Mouse (Mus musculus) layer of hippocampus, adult 9-10 months (tissue): ENCODE data around the gene Gm21962.
"Not testable (repeated sequence)": the region's sequence is repeated elsewhere in the genome, so short reads cannot be mapped to it uniquely, and the experiment has no call there.

ENCODE experiments used
- DNase-seq: peaks from one replicate; pipeline ENCODE4 v3.0.0; 2022; ENCODE audit warnings: low spot score

Gene Gm21962

DNA sequence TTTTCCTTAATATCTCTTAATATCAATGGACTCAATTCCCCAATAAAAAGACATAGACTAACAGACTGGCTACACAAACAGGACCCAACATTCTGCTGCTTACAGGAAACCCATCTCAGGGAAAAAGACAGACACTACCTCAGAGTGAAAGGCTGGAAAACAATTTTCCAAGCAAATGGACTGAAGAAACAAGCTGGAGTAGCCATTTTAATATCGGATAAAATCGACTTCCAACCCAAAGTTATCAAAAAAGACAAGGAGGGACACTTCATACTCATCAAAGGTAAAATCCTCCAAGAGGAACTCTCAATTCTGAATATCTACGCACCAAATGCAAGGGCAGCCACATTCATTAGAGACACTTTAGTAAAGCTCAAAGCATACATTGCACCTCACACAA lies at the start of gene Gm21962:
Gene Gm21962, plus strand, starts transcription at position 301 of the 400 bp plus-strand sequence.
- not testable (repeated sequence) for DNase-seq

DNA sequence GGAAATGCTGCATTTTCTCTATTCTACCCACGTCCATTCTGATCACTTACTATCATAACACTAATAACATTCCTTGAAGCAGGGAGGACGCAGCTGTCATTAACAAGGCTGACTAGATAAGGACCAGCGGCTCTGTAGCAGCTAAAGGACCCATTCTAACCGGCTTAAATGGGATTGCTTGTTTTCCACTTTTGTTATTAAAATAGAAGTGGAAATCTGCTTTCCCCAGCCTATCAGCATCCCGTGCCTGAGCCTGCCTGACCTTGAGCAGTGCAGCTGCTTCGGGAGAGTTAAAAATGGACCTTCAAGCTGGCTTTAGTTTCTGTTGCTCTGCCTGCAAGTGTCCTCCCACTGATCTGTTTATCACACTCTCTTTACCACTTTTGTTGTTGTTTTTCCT lies 49.2 kb upstream of the Gm21962 start:
- no peak for DNase-seq

DNA sequence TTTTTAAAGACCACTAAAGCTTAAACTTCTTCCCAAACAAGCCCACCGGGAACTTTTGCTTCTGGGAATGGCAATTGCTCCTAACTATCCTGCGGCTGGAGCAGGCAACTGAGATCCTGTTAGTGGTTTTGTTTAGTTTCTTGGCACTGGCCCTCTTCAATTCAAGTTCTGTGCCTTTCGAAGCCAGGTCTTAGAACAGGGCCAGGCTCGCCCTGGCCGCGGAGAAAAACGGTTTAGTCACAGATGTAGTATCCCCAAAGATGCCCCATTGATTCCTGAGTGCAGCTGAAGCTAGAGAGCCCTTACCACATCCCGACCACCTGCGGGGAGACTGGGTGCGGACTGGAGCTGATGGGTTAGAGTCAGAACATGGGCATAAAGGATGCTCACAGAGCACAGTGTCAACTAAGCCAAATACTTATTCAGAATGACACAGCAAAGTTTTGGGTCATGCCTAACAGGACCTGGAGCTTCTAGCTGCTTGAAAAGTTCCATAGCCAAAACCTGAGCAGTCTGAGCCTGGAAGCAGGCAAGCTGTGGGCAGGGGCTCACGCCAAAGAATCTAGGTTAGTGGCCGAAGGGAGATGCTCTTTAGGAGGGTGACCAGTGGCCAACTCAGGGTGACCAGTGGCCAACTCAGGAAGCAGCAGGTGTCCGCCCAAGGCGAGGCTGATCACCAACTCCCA lies 48.3 kb upstream of the Gm21962 start:
- DNase-seq: no peak

DNA sequence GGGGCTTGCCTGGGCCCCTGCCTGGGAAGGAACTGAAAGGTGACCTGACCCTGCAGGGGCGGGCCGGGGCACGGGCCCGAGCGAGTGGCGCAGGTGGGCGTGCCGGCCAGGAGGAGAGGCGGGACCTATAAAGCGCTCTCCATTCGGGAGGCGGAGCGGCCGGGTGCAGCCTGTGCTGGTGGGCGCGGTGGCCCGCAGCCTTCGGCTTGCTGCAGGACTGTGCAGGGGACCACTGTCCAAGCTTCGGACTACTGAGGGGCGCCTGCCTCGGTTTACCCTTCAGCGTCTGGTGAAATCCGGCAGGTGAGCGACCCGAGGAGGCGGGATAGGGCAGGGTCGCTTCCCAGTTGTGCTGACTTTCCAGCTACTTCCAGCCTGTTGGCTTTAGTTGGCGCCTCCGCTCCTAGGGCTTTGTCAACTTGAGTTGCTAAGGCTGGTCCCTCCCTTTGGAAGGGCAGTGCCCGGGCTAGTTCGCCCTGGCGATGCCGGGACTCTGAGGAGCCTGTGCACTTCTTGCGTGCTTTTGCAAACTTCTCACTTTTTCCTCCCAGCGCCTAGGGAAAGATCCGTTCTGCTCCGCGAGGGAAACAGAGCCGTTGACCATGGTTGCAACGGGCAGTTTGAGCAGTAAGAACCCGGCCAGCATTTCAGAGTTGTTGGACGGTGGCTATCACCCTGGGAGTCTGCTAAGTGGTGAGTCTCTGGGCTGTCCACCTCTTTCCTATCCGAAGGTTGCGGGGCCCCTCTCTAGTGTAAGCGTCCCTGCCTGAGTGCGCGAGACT lies 47.6 kb upstream of the Gm21962 start:
- DNase-seq: no peak

DNA sequence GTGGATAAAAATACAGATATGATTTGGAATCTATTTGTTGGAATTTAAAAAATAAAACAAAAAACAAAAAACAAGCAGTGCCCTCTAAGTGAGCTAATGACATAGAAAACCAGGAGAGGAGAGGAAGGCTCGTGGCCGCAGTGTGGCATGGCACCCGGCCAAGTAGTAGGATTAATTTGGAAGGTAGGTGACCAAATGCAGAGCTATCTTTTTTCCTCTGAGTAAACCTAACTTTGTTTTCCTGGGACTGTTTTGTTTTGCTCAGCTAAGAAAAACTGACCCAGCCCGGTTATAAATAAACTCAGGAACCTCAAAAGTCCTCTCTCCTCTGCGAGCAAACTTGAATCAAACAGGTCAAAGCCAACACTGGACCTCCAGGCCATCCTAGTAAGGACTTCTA lies 46.3 kb upstream of the Gm21962 start:
- DNase-seq: no peak

DNA sequence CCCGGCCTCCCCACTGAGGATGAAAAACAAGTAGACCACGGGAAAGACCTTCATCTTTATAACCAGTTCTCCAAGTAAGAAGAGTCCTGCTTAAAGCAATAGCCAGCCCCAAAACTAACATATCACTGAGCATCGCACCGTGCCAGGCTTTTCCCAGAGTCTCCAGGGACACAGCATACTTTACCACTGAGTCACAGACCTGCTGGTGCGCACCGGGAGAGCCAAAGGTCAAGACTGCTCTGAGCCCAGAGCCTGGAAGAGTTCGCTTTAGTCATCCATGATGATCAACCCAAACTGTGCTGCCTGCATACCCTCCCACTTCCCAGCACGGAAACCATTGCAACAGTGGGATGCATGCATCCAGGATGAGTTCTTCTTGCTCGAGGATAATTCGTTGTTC lies 37.6 kb upstream of the Gm21962 start:
- DNase-seq: no peak

DNA sequence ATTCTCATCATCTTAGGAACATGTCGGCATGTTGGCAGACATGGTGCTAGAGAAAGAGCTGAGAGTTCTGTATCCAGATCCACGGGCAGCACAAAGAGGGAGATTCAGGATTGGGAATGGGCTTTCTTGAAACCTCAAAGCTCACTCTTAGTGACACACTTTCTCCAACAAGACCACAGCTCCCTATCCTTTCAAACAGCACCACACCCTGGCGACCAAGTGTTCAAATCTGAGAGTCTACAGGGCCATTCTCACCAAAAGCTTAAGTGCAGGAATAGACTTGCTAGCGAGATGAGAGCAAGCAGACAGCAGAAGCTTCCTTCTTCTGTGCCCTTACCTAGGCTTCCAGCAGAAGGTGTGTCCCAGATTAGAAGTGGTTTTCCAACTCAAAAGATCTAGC lies 34.8 kb upstream of the Gm21962 start:
- no peak for DNase-seq

DNA sequence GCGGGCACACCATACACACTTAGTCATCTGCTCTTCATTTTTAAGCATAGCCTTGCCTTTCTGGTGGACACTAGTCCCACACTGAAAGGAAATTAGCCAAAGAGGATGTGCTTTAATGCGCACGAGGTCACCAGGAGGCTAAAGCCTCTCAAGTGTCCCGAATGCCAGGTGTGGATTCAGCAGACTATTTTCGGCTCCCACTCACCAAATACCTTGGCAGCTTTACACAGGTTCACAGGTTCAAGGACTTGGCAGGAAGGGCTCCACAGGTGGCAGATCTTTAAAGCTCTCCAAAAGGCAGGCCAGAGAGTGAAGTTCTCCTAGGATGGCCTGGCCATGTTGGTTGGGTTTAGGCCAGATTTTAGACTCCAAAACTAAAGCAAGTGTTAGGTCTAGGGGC lies 30.1 kb upstream of the Gm21962 start:
- DNase-seq: no peak

DNA sequence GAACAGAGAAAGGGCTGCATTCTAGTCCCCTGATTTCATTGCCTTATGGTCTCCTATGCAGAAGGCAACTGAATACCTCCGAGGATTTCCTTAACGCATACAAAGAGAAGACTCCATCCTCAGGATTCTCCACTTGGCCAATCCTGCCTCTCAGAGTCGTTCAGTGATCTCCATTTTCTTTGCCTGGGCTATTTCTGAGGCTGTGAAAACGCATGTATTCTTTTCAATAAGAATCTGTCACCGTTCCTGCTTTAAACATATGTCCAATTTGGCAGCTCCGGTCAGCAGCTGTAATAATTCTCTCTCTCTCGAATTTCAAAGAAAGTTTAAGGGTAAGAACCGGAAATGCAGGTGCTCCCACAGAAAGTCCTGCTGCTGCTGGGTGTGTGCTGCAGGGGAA lies 29.2 kb upstream of the Gm21962 start:
- DNase-seq: no peak

DNA sequence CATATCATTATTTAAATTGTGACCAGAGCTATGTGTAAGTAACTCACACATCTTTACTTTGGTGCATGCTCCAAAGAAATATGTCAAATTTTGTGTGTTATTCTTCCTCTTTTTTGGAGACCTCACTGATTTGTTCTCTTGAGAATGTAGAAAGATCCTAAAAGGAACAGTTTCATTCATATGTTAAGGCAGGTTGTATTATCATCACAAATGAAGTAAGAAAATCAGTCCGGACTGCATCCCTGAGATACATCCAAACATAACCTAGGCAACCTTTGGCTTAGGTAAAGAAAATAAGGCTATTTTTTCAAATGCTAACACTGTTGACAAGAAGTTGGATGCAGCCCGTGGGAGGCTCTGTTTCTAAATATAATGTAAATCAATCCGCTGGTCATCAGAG lies 28.8 kb upstream of the Gm21962 start:
- DNase-seq: no peak

DNA sequence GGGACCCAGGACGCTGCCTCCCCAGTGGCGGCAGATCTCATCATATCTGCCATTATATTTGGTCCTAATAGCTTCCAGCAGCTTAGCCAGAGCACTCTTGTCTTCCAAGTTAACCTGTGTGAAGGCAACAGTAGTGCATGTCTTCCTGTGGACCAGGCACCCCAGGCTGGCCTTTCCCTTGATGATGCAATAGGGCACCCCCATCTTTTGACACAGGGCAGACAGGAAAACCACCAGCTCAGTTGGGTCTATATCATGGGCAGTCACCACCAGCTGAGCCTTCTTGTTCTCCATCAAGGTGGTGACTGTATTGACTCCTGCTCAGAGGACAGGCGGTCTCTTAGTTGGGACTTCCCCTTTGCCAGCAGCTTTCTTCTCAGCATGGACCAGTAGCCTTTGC lies 27.2 kb upstream of the Gm21962 start:
- DNase-seq: no peak

DNA sequence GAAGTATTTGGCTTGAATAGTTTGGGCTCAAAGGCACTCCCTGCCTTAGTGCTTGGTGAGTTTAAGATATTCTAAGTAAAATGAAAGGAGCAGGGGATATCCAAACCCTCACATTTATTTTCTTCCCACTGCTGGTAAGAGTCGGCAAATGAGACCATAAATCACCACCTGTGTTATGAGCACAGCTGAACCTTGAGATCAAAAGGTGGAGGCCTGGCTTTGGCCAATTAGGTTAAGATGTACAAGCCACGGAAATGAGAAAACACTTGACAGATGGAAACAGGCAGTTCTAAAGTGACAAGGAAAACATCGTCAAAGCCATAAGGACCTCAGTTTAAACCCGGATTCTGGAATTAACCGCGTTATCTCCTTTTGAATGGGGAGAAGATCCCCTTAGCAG lies 26.4 kb upstream of the Gm21962 start:
- no peak for DNase-seq

DNA sequence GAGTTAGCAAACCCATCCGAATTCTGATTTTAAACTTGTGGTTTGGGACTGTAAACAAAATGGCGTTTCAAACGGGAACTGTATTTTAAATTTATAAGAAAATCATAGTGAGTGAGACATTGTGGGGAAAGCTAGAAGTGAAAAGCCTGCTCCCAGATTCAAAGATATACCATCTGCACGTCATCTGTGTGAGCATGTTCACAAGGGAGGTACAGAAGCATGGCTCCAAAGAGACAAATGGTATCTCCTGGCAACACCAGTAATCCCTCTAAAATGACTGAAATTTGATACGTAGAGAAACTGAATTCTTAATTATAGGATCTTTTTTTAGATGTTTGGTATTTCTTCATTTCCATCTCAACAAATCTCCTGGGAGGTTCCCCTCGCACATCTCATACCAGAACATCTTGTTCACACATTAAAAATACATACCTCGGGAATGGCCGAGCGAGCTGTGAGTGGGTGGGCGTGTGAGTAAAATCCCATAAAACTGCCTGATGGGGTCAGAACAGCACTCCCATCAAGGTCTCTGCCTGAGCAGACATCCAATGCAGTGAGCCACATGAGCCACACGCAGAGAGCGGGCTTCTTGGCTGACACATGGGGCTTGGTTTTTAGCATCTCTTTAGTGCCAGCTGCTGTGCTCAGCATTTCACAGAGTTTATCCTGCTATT lies 23.8 kb upstream of the Gm21962 start:
- DNase-seq: no peak

DNA sequence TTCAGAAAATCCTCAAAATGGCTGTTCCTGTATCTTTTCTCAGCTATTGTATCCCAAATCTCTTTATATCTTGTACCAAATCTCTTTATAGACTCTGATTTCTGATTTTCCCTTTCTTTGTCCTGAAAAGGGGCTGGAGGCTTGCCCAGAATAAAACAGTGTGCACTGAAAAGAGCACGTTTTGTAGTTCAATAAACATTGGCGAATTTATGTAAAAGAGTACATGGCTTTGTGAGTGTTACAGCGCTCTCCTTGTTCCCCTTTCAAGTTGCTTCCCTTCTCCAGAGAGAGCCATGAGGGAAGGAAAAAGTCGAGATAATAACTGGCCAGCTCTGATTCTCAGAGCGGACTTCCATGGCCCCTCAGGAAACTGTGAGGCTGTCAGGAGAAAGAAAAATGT lies 22.2 kb upstream of the Gm21962 start:
- no peak for DNase-seq

DNA sequence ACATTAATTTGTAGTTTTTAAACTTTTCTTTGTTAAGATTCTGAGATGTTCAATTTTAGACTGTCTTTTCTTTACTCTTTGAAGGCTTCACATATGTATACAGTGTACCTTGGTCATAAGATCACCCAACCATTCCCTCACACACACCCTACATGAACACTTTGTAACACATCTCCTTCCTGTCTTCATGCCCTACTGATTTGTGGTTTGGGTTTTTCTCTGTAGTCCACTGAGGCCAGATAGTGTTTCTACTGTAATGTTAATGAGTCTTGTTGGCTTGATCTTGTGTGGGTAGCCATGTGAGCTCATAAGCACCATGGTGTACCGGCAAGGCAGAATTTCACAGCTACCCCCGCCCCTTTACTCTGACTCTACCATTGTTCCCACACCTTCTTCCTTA lies 18.5 kb upstream of the Gm21962 start:
- DNase-seq: no peak

DNA sequence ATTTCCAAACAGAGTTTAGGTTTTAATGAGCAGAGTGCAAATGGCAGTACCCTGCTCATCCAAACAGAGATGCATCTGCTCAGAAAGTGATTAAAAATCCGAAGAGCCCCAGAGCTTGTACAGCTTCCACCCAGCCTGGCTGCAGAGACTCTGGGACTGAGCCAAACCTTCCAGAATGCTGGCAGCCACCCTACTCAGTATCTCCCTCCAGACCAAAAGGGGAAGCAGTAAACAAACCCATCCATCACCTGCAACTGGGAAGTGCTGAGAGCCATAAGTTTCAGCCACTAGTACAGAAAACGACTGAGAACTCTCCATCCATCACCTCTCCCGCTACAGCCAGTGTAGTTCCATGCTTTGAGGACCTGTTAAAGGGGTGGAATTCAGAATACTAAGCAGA lies 9.6 kb downstream of the Gm21962 start:
- DNase-seq: no peak

DNA sequence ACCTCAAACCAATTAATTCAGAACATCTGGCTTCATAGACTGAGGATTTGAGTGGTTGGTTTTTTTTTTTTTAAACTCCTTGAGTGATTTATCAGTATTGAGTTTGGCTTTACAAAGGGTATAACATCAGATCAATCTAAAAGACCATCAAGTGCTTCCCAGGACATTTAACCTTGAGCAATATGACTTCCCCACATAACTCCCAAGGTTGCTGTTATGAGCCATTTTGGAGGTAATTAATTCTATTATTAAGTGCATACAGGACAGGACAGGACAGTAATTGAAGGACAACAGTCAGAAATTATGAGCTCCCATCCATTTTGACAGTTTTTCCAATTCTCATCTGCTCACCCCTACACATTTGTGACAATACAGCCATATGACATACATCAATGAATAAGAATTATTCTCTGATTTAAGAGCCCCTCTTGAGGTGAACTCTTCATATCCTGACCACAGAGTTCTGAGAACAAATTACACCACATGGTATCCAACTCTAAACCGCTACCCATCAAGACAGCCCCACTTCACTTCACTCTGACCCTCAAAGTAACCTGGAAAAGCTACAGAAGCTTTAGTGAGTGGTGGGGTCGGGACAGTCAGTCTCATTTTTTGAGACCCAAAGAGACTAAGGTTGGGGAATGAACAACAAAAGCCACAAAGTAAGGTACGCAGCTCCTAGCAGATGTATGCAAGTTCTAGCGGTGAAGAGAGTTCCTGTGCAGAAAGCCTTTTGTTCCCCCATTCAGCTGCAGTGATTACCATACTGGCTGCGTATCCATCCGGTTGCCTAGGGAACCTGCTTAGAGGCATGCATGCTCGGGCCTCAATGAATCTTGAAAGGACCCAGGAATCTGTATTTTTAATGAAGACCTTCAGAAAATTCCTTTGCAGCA lies 11.8 kb downstream of the Gm21962 start:
- no peak for DNase-seq

DNA sequence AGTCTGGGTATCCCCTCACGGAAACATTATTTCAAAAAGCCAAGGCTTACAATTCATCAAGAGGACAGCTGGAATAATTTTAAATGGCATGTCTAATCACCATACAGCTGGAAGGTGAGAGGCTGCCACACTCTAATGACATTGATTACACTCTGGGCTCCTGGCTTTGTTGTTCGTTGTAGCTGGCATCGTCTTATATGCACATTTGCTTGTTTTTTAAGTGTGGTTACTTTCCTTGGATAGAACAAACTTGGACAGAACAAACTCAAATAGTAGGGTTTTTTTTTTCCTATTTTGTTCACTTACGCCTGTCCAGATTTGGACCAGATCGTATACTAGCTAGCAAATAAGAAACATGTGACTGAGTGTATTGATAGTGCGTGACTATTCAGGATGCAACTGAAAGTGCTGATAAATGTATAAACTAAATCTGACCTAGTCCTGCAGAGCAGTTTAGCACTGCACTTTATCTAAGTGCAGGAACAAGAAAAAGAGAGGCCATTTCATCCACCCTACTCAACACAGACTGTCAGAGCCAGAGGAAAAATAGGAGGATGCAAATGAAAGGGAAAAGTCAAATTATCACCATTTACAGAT lies 12.6 kb downstream of the Gm21962 start:
- no peak for DNase-seq

DNA sequence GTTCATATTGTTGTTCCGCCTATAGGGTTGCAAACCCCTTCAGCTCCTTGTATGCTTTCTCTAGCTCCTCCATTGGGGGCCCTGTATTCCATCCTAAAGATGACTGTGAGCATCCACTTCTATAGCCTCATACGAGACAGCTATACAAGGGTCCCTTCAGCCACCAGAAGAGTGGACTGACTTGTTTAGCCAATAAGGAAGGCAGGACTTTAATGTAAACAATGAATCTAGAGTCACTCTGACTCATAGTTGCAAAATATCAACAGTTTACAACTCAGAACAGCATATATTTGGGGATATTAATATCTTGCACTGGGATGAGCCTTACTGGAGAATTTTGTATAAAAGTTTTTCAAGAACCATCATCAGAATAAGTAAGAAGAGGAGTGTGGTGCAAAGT lies 15.6 kb downstream of the Gm21962 start:
- DNase-seq: no peak

DNA sequence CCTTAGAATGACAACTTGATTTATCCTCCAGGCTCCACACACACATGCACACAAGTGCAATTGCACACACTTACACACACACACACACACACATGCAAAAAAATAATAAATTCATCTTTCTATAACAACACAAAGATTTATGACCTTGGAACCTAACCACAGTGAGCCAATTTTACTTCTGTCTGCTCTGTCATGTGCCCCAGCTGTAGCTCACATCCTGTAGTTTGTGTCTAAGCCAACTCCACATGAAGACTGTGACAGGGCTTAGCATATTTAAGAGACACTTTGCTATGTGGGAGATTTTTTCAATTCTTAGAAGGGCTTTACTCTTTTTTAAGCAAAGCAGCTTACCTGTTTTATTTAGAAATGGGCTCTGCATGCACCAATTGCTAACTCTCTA lies 20.2 kb downstream of the Gm21962 start:
- no peak for DNase-seq

DNA sequence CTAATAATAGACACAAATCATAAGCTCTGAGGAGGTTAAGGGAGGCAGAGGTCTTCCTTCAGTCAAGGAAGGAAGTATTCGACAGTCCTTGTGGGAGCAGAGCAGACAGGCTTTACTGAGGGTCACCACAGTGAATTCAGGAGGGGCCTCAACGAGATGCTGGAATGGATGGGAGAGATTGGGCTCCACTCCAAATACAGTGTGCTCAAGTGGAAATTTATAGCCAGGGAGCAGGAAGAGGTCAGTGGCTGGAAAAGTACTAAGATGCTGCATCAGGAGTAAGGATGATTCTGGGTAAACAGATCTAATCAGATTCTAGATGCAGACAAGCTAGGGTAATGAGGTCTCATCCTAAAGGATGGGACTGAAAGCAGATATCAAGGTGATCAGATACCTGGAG lies 44.6 kb downstream of the Gm21962 start:
- no peak for DNase-seq
